Mouse (Mus musculus) spleen, adult 2 months (tissue): ENCODE measurements around the gene Qprt.

Experiments used
- CTCF ChIP-seq: fragments of 200-500 bp; IDR thresholded peaks from 2 replicates; pipeline ENCODE4 v1.5.1; 2011; ENCODE audit warnings: mild to moderate bottlenecking, inconsistent platforms; ENCODE audit not compliant: insufficient read depth, insufficient read length, insufficient replicate concordance; ENCODE audit errors: extremely low read depth
- POLR2A ChIP-seq: fragments of 200-500 bp; IDR thresholded peaks from 2 replicates; pipeline ENCODE4 v1.6.1; 2011; ENCODE audit warnings: low read depth, low read length, inconsistent platforms

DNA sequence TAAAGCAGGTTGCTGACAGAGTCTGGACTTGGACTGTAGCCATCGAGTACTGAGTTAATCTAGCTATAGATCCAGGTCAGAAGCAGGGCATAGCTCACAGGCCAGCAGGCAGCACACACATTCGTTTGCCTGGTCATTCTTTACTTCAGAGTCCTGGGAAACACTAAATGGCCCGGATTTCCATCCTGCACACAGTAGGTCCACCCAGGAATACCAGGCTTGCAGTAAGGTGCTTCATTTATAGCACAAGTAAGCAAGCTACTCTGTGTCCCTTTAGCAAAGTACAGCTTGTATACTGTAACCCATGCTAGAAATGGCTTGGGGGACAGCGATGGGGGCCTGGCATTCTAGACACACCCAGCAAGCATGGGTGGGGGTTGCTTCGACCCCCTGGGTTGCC is 17.5 kb upstream of the Qprt start:
- TF ChIP-seq CTCF = no peak
- TF ChIP-seq POLR2A = no peak
